Mouse (Mus musculus) right cerebral cortex, postnatal 10 days (tissue): ENCODE data around the gene Ugt1a7c.

Source experiments
- DNase-seq, 2 experiments: peaks; one replicate each; pipeline ENCODE4 v3.0.0; 2021; ENCODE audit warnings: low spot score in 2 of 2

The Ugt1a7c gene

DNA sequence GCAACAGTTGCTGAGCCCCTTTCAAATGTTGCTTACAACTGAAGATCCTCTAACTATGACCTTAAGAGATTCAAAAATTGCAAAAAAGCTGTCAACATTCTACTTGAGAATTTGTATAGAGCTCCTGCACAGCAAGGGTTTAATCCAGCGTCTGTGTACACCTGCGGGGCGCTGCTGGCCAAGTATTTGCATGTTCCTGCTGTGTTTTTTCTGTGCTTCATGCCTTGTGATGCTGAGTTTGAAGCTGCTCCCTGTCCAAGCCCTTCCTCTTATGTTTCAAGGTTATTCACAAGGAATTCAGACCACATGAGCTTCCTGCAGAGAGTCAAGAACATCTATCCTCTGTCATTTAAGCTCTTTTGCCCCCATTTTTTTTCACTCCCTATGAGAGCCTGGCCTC is 97.3 kb downstream of the Ugt1a7c start:
- no peak for DNase-seq

DNA sequence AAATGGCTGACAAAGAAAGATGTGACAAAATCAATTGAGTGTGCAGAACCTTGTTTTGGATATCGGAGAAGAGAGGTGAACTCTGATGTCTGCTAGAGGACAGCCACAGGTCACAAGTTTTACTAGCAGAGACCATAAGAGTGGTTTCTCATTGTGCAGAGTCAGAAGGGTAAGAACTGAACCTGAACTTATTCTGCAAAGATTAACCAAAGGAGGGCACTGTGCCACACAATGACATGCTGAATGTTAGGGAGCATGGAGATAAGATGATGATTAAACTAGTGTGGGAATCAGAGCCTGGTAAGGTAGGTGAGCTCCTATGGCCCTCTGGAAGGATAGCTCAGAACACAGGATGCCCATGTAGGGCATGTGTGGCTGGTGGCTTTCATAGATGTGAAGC is 100.8 kb downstream of the Ugt1a7c start:
- DNase-seq, result no peak

- no peak for DNase-seq
These were observed 102.6 kb downstream of the Ugt1a7c start for GRCm38 (mm10) chr1:88197443-88197842.

DNA sequence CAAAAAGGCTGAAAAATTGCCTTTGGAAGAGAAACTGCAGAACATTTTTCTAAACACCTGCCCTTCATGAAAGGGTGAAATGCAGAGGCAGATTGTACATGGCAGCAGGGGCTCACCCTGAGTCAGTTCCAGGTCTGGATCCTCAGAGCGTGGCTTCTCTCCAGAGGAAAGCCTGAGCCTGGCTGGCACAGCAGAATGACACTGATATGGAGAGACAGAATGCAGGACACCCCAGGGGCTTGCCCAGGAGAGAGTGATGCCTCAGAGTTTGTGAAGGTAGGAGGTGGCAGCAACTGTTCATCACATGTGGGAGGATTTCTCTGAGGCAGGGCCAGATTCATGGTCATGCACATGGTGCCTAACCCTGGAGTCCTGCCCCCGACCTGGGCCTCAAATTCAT is 105.1 kb downstream of the Ugt1a7c start:
- no peak for DNase-seq

DNA sequence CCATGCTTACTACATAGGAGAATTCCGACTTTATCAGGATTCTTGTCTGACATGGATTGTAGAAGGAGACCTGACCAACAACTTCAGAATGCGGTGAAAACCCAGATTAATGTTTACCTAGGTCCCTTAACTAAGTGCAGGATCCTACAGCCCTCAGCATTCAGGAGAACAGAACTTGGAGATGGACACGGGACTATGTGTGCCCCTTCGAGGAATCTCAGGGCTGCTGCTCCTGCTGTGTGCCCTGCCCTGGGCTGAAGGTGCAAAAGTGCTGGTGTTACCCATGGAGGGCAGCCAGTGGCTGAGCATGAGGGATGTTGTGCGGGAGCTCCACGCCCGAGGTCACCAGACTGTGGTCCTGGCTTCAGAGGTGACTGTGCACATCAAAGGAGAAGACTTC is 105.6 kb downstream of the Ugt1a7c start, which contains the start of gene Ugt1a2:
Gene Ugt1a2, plus strand, starts transcription at position 146 of the 400 bp plus-strand sequence.
- no peak for DNase-seq

DNA sequence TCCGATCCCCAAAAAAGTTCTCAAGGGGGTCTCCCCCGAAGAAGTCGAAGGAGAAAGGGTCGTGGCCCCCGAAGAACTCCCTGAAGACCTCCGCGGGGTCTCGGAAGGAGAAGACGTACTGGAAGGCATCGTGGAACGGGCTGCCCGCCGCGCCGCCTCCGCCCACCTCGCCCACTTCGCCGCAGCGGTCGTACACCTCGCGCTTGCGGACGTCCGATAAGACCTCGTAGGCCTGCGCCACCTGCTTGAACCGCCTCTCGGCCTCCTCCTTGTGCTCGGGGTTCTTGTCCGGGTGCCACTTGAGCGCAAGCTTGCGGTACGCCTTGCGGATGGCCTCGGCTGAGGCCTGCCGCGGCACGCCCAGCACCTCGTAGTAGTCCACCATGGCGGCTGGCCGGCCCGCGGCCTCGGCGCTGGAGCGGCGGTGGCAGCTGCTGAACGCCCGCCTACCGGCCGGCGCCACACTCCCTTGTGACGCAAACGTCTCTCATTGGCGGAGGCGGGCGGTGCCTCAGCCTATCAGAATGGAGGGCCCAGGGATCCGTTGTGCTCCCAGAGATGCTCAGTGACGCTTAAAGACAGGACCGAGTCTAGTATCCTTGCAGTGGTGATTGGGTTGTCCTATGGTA is 110.5 kb downstream of the Ugt1a7c start, which contains the start of gene Dnajb3:
Gene Dnajb3, minus strand, starts transcription at position 489 of the 629 bp plus-strand sequence.
- peak; percentile 91 to 93 for DNase-seq

DNA sequence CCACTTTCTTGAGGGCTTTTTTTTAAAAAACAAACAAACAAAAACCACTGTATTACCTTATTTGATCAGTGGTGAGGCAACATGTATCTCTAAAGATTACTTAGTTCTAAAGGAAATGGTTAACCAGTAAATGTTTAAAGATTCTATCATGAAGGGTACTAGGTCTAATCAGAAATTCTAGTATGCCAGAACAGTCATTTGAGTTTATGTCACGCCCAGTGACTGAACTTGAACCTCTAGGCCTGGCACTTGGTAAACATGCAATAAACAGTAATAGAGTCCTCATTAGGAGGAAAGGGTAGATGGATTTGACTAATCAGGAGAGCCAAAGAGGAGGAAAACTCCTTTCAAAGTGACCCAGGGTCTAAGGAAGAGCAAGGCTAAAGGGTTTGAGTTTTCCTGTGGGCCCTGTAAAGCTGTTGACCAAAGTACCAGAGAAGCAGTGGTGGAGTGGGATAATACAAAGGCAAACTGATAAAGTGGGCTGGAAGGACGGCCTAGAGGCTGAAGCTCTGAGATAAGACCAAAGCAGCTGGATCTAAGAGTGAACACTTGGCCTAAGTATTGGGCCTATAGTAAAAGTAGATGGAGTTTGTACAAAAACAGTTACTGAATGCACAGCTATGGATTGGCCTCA is 112.1 kb downstream of the Ugt1a7c start:
- no peak for DNase-seq

- DNase-seq, result no peak
These were observed 117.0 kb downstream of the Ugt1a7c start, which contains the start of gene Ugt1a1 for GRCm38 (mm10) chr1:88211812-88212211. Gene Ugt1a1 (plus strand): TSS chr1:88211959.

GRCm38 (mm10) chr1:88212341-88213045 is 117.6 kb downstream of the Ugt1a7c start:
- no peak for DNase-seq

DNA sequence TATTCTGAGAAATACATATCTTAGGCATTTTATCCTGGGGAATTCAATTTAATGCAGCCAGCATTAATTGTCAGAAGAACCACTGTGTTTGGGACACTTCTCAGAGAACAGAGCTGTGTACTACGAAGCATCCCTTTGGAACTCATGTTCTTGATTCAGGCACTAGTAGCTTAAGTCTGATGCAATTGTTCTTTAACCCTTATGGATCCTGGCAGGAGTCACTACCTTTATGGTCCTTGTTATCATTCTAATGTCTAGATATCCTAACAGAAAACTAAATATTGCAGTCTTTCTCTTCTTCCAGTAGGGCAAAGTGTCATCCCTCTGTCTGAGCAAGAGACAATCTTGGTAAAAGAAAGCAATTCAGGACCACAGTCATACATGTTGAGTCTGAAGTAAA is 118.2 kb downstream of the Ugt1a7c start:
- no peak for DNase-seq

DNA sequence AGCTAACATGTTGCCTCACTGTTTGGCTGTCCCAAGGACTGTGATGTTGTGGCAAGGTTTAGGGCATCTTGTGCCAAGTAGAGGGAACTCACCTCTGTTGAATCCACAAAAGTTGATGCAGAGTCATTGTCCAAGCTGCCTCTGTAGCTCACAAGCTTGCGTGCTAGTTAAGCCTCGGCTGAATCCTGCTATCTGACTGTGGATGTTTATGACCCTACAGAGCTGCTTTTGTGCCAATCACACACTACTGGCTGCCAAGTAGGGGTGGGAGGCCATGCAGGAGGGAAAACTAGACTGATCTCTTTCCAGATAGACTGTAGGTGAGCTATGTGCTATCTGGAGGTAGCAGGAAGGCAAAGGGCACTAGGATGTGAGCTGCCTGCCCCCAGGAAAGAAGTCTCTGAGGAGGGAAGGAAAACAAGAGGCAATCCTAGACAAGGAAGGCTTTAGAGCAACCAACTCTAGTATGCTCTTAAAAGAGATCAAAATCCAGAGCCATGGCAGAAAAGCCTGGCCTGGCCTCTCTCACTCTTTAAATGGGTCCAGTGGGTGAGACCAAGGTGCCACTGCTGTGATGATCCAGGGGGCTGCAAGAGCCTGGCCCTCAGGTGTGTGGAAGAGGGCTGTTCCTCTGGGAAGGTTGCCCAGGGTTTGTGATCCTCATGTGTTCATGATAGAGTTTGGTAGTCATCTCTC is 119.1 kb downstream of the Ugt1a7c start:
- no peak for DNase-seq

GRCm38 (mm10) chr1:88214462-88214952 is 119.6 kb downstream of the Ugt1a7c start:
- no peak for DNase-seq

DNA sequence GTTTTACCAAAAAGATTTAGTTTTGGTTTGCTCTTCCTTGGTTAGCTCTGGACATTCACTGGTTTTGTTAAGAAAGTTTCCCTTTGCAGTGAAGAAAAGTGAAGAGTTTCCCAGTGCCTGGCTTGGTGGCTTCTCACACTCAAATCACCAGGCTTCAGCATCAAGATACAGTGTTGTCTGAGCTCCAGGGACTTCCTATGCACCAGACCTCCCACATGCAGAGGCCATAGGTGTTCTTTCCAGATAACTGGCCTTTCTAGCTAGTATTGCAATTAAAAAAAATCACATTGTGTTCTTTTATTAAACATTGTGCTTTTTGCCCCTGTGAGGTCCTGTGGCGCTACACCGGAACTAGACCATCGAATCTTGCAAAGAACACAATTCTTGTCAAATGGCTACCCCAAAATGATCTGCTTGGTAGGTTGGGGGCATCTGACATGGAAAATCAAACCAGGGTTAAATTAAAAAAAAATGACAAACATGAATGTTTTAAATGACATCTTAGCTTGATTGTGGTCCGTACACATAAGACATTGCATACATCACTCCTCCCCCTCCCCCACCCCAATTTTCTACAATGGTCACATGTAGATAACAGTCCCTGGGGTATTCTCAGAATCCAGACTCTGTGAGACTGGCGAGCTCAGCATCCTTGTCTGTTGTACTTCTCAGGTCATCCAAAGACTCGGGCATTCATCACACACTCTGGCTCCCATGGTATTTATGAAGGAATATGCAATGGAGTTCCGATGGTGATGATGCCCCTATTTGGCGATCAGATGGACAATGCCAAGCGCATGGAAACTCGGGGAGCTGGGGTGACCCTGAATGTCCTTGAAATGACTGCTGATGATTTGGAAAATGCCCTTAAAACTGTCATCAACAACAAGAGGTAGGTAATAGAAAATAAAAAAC is 120.9 kb downstream of the Ugt1a7c start:
- no peak for DNase-seq

- DNase-seq, result no peak
These were observed 121.7 kb downstream of the Ugt1a7c start for GRCm38 (mm10) chr1:88216551-88216950.

DNA sequence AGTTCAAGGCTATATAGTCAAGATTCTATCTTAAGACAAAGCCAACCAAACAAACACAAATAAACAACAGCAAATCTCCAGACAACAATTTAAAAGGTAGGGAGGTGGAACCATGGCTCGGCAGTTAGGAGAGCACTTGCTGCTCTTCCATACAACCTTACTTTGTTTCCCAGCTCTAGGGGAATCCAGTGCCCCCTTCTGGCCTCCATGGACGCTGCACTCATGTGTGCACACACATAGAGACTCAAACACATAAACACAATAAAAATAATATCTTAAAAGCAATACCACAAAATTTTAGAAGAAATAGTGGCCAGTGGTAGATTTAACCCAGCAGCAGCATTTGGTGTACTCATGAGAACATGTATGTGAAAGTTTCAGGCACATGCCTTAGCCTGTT is 122.3 kb downstream of the Ugt1a7c start:
- no peak for DNase-seq

DNA sequence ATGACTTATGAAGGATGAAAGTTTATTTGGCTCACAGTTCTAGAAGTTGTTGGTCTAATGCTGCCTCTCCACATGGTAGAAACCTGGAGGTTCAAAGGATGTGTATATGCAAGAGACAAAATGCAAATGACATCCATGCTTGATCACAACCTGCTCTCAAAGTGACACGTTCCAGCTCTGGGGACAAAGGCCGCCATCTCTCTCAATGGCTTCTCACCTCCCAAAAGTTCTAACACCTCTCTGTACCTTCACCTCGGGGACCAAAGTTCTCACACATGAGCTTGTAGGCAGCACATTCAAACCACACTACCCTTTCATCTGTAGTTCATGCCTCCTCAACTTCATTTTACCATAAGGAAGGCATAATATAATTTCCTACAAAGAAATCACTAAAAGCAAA is 122.7 kb downstream of the Ugt1a7c start:
- DNase-seq, result no peak

GRCm38 (mm10) chr1:88218051-88218450 is 123.2 kb downstream of the Ugt1a7c start:
- DNase-seq, result no peak

DNA sequence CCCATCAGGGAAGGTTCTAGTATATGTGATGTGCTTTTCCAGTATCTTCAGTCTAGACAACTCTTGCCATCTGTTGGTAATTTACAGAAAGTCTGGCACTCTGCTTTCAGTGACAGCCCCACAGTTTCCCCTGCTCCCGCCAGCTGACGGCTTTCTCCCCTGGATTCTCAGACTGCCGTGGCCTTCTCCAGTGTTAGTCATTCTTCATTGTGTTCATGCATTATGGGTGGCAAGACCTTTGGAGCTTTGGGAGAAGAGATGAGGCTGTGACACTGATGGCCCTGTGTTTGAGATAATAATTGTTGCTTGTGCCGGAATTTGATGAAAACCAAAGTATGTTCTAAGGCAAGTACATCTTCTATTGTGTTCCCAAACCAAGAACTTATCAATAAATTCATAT is 123.7 kb downstream of the Ugt1a7c start:
- no peak for DNase-seq

DNA sequence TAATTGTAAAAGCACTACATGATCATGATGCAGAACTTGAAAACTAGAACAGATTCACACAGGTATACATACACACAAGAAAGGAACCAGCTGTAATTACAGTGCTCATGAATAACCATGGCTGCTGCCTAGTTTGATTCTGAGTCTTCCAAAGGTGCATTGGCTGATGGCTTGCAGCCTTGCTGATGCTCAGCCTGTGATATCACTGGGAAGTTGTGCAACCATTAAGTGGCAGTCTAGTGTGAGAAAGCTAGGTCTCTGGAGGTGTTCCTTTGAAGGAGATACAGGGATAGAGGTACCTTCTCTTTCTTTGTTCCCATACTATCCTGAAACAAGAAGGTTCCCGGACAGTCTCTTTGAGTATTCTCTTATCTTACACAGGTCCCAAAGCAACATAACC is 124.2 kb downstream of the Ugt1a7c start:
- no peak for DNase-seq

GRCm38 (mm10) chr1:88220336-88220735 is 125.5 kb downstream of the Ugt1a7c start:
- DNase-seq, result no peak

DNA sequence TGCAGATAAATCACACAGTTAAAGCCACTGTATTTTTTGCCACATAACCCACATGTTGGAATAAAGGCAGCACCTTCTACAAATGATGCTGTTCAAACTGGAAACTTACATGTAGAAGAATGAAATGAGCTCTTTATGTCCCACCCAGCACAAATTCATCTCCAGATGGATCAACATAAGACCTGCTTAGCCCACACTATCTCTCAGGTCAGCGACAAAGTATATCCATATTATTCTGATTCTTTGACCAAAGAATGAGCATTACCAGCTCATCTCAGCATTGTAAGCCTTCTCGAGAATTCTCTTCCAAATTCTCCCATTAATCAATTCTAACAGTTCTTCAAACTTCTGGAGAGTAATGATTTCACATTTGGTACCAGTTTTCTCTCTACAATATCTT is 127.4 kb downstream of the Ugt1a7c start:
- no peak for DNase-seq
